8 mouse cellular contexts compared by ENCODE assay signal in genomic region chr7:6286921-6287531, GRCm38 (mm10). TPM values are rescaled to one million over a fixed set of nuclear protein-coding genes. Genes with fewer than 3 reads are reported as not detected.
DNase-seq lines count a peak whose midpoint lies in the region; ATAC-seq and TF ChIP-seq lines count a peak whose summit lies in the region.

No protein-coding gene starts in this region.

- H3K9ac ChIP-seq in ES-Bruce4 (ENCODE audit: low read depth, poor library complexity, severe bottlenecking): peak overlapping the region; percentile 54; the same call in 1 of the 2 replicates
- H3K9ac ChIP-seq in hindbrain, embryonic 15.5 days: peak overlapping the region; percentile 44
- peak overlapping the region; percentile 76 for H3K9ac ChIP-seq in liver, adult 2 months (ENCODE audit: low read depth, low read length)

- TF ChIP-seq EP300 in ES-Bruce4 (IDR thresholded peaks at IDR 0.05; ENCODE audit: insufficient read depth, low read depth, low read length): no peak

- no peak for ATAC-seq in cerebellum, adult (ENCODE audit: insufficient number of reproducible peaks, low FRiP score, low TSS enrichment)
- ATAC-seq in hindbrain, embryonic 15.5 days (ENCODE audit: low FRiP score, low read depth): peak; percentile 31

- H3K4me2 ChIP-seq in hindbrain, embryonic 15.5 days: peak overlapping the region; percentile 66

- no peaks in the 10 kb centered on the region for H3K9me3 ChIP-seq in ES-Bruce4 (replicated peaks; ENCODE audit: control insufficient read depth, insufficient read depth, low read length, poor library complexity, severe bottlenecking)
- H3K9me3 ChIP-seq in hindbrain, embryonic 15.5 days: no peaks in the 10 kb centered on the region

- no peaks in the 10 kb centered on the region for H3K79me2 ChIP-seq in liver, adult 2 months (ENCODE audit: control insufficient read depth, insufficient read depth, low read length)

- peak; percentile 40 to 43 for DNase-seq in cerebellum, adult 18-20 months
- peak; percentile 72 for DNase-seq in embryo, embryonic 10 days (ENCODE audit: low spot score)
- DNase-seq in liver, adult 2 months (ENCODE audit: extremely low read depth, low read depth, low spot score): peak; percentile 26
- DNase-seq in ovary, postnatal 10 days (ENCODE audit: low spot score): no peak

- H3K27ac ChIP-seq in ES-Bruce4 (ENCODE audit: insufficient read depth, low read length): no peak overlapping the region
- H3K27ac ChIP-seq in hindbrain, embryonic 15.5 days (replicated peaks): peak overlapping the region; percentile 83
- no peak overlapping the region for H3K27ac ChIP-seq in liver, adult 2 months (replicated peaks; ENCODE audit: insufficient read depth, low read depth, low read length)
- H3K27ac ChIP-seq in olfactory bulb, adult 2 months (ENCODE audit: insufficient read depth, low read depth, low read length): peak overlapping the region; percentile 75

- H3K4me3 ChIP-seq in ES-Bruce4 (ENCODE audit: low read depth, low read length): peak overlapping the region; percentile 69
- H3K4me3 ChIP-seq in hindbrain, embryonic 15.5 days: peak overlapping the region; percentile 48
- H3K4me3 ChIP-seq in liver, adult 2 months (ENCODE audit: insufficient read depth, low read depth, low read length): peak overlapping the region; percentile 67
- peak overlapping the region; percentile 50 for H3K4me3 ChIP-seq in olfactory bulb, adult 2 months (ENCODE audit: insufficient read depth, low read depth, low read length)

- no peaks in the 10 kb centered on the region; the same call in 1 of the 2 replicates for H3K36me3 ChIP-seq in ES-Bruce4 (ENCODE audit: control insufficient read depth, insufficient read depth, low read length, poor library complexity, severe bottlenecking)
- peaks cover 4% of the 10 kb centered on the region; the same call in 1 of the 2 replicates for H3K36me3 ChIP-seq in hindbrain, embryonic 15.5 days
- H3K36me3 ChIP-seq in liver, adult 2 months (ENCODE audit: control insufficient read depth, insufficient read depth, low read length): no peaks in the 10 kb centered on the region

- no peak for TF ChIP-seq CTCF in ES-Bruce4 (IDR thresholded peaks at IDR 0.05; ENCODE audit: low read depth, low read length)
- TF ChIP-seq CTCF in liver, adult 2 months (IDR thresholded peaks at IDR 0.05; ENCODE audit: low read depth, low read length): no peak
- TF ChIP-seq CTCF in olfactory bulb, adult 2 months (IDR thresholded peaks at IDR 0.05; ENCODE audit: insufficient read depth, low read depth, low read length): no peak

- no peak for TF ChIP-seq POLR2A in ES-Bruce4 (IDR thresholded peaks at IDR 0.05; ENCODE audit: insufficient read depth, low read length)
- TF ChIP-seq POLR2A in liver, adult 2 months (IDR thresholded peaks at IDR 0.05; ENCODE audit: extremely low read depth, insufficient read depth, low read length): no peak
- TF ChIP-seq POLR2A in olfactory bulb, adult 2 months (IDR thresholded peaks at IDR 0.05; ENCODE audit: insufficient read depth, low read depth, low read length): no peak

- no peaks in the 10 kb centered on the region for H3K4me1 ChIP-seq in ES-Bruce4 (ENCODE audit: control insufficient read depth, insufficient read depth, low read length)
- peaks cover 36% of the 10 kb centered on the region for H3K4me1 ChIP-seq in hindbrain, embryonic 15.5 days (replicated peaks)
- H3K4me1 ChIP-seq in liver, adult 2 months (ENCODE audit: control insufficient read depth, insufficient read depth, low read length): peaks cover 5% of the 10 kb centered on the region; the same call in 1 of the 2 replicates
- peaks cover 9% of the 10 kb centered on the region; the same call in 1 of the 2 replicates for H3K4me1 ChIP-seq in olfactory bulb, adult 2 months (ENCODE audit: control insufficient read depth, insufficient read depth, low read length)

- no peaks in the 10 kb centered on the region for H3K27me3 ChIP-seq in ES-Bruce4 (ENCODE audit: control insufficient read depth, insufficient read depth, low read length, poor library complexity, severe bottlenecking)
- H3K27me3 ChIP-seq in hindbrain, embryonic 15.5 days: no peaks in the 10 kb centered on the region
- H3K27me3 ChIP-seq in liver, adult 2 months (ENCODE audit: control insufficient read depth, insufficient read depth, low read length): no peaks in the 10 kb centered on the region

- WGBS in hindbrain, embryonic 15.5 days: 9% methylated on average over 15 of the region's 15 CpGs
- 52% methylated on average over 15 of the region's 15 CpGs for WGBS in liver, adult 2 months
- 19% methylated on average over 15 of the region's 15 CpGs for WGBS in olfactory bulb, adult 2 months

RNA-seq across cellular contexts. Expression of gene Zfp667, which starts 0.6 kb away (rescaled TPM):
- polyA plus RNA-seq in ES-Bruce4 (2011; ENCODE audit: insufficient read depth, insufficient read length, low read depth, missing spikeins): 12.7 and 12.8 TPM in 2 replicates
- 16.3 and 17.6 TPM in 2 replicates for polyA plus RNA-seq in hindbrain, embryonic 15.5 days (2015; fragmentation: Nextera tagmentation; extraction: Ambion mirVana)
- 1.5 and 1.6 TPM in 2 replicates for total RNA-seq in liver, adult 2 months (2014; rRNA removed)
- 0.21 and 0.43 TPM in 2 replicates for polyA plus RNA-seq in liver, adult 2 months (2012; rRNA removed)
- polyA plus RNA-seq in olfactory bulb, adult 2 months (2012; ENCODE audit: insufficient read depth, insufficient read length, low replicate concordance, missing spikeins): not detected in 2 replicates

RNA-seq across cellular contexts. Expression of gene Epp13, which starts 34.5 kb away (rescaled TPM):
- polyA plus RNA-seq in ES-Bruce4 (2011; ENCODE audit: insufficient read depth, insufficient read length, low read depth, missing spikeins): 40.1 and 42.4 TPM in 2 replicates
- 0.23 and 0.41 TPM in 2 replicates for polyA plus RNA-seq in hindbrain, embryonic 15.5 days (2015; fragmentation: Nextera tagmentation; extraction: Ambion mirVana)
- not detected in 2 replicates for total RNA-seq in liver, adult 2 months (2014; rRNA removed)
- not detected in 2 replicates for polyA plus RNA-seq in liver, adult 2 months (2012; rRNA removed)
- not detected in 2 replicates for polyA plus RNA-seq in olfactory bulb, adult 2 months (2012; ENCODE audit: insufficient read depth, insufficient read length, low replicate concordance, missing spikeins)

RNA-seq across cellular contexts. Expression of gene Zfp583, which starts 44.1 kb away (rescaled TPM):
- polyA plus RNA-seq in ES-Bruce4 (2011; ENCODE audit: insufficient read depth, insufficient read length, low read depth, missing spikeins): 4.4 and 6.2 TPM in 2 replicates
- polyA plus RNA-seq in hindbrain, embryonic 15.5 days (2015; fragmentation: Nextera tagmentation; extraction: Ambion mirVana): 13.6 and 14.7 TPM in 2 replicates
- 0.27 and 0.28 TPM in 2 replicates for total RNA-seq in liver, adult 2 months (2014; rRNA removed)
- polyA plus RNA-seq in liver, adult 2 months (2012; rRNA removed): 0.05 TPM in 1 of 2 replicates, not detected in the other
- not detected in 2 replicates for polyA plus RNA-seq in olfactory bulb, adult 2 months (2012; ENCODE audit: insufficient read depth, insufficient read length, low replicate concordance, missing spikeins)

RNA-seq across cellular contexts. Expression of gene Gm3854, which starts 56.5 kb away (rescaled TPM):
- polyA plus RNA-seq in ES-Bruce4 (2011; ENCODE audit: insufficient read depth, insufficient read length, low read depth, missing spikeins): 3.2 and 3.8 TPM in 2 replicates
- 8.1 and 8.5 TPM in 2 replicates for polyA plus RNA-seq in hindbrain, embryonic 15.5 days (2015; fragmentation: Nextera tagmentation; extraction: Ambion mirVana)
- total RNA-seq in liver, adult 2 months (2014; rRNA removed): under 0.01 and 0.07 TPM in 2 replicates
- not detected in 2 replicates for polyA plus RNA-seq in liver, adult 2 months (2012; rRNA removed)
- not detected in 2 replicates for polyA plus RNA-seq in olfactory bulb, adult 2 months (2012; ENCODE audit: insufficient read depth, insufficient read length, low replicate concordance, missing spikeins)

Comparison
In these comparisons a context has a peak if more than half of its experiments do, and no peak if none do; other contexts are left out.
1. H3K27ac ChIP-seq: peak in hindbrain, embryonic 15.5 days (single experiment) and olfactory bulb, adult 2 months (single experiment); none in ES-Bruce4 (single experiment) and liver, adult 2 months (single experiment).
2. RNA of gene Epp13, which starts 34.5 kb away (polyA plus RNA-seq): 40.1 to 42.4 TPM in ES-Bruce4; 0.23 to 0.41 TPM in hindbrain, embryonic 15.5 days, not detected in liver, adult 2 months and not detected in olfactory bulb, adult 2 months; every median in the first group is over 10 times any median in the second.
3. Peak in every context shown above with its lines, with median percentiles within 50 percentile points of each other: H3K4me3 ChIP-seq and H3K9ac ChIP-seq.